Mouse (Mus musculus) adrenal gland, adult 18-20 months (tissue): Measurements from ENCODE around the gene Fam174a. TPM values are rescaled to one million over a fixed set of nuclear protein-coding genes. Genes with fewer than 3 reads are reported as not detected.

Experiments used
- DNase-seq, 2 experiments: peaks; one replicate each; pipeline ENCODE4 v3.0.0; 2021 to 2022; ENCODE audit warnings: low spot score in 2 of 2
- long read RNA-seq, 2 experiments: library from polyadenylated mRNA; stranded (forward); transcript quantifications; one replicate each; pipeline ENCODE4 v2.0.0; 2021
- total RNA-seq, 2 experiments: library from RNA; stranded (reverse); gene quantifications; 1 replicate in 1 of 2; 2 replicates in 1 of 2; pipeline ENCODE4 v1.2.3; 2021

The Fam174a gene
- 10 to 100 TPM; 19.0 to 28.0 TPM for total RNA-seq
- long read RNA-seq, experiment 1, transcript Fam174a-201 (3 exons, 2,112 nt), result major isoform, 26 of 26 reads
- long read RNA-seq, experiment 1, partial matches to known transcripts, result 0 of 26 reads
- long read RNA-seq, experiment 1, other reads (novel, unspliced or antisense), result 0 of 26 reads
- long read RNA-seq, experiment 2, transcript Fam174a-201 (3 exons, 2,112 nt), result major isoform, 135 of 136 reads
- long read RNA-seq, experiment 2, partial matches to known transcripts, result 1 of 136 reads
- long read RNA-seq, experiment 2, other reads (novel, unspliced or antisense), result 0 of 136 reads

GRCm38 (mm10) chr1:95313393-95314228, at the start of gene Fam174a:
Gene Fam174a (plus strand): TSS chr1:95313623.
- peak; percentile 91 to 92 for DNase-seq

DNA sequence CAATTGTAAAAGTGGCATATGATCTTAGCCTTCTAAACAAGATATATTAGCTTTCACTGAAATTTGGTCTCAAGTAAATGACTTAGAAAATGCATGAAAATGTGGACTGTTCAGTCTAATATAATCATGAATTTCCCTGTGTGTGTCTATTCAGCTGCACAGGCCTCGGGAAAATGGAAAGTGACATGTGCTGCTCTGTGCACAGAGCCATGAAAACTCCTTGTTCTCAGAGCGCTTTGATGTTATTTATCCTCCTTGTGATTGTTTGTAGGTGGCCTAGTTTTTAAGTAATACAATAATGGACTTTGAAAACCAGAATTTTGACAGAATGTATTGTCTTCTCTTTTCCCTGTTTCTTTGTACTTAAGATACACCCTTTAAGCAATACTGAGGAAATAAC, 49.6 kb upstream of the Fam174a start:
- DNase-seq, result no peak

- DNase-seq, result no peak
These were observed 45.3 kb upstream of the Fam174a start for GRCm38 (mm10) chr1:95267950-95268724.

DNA sequence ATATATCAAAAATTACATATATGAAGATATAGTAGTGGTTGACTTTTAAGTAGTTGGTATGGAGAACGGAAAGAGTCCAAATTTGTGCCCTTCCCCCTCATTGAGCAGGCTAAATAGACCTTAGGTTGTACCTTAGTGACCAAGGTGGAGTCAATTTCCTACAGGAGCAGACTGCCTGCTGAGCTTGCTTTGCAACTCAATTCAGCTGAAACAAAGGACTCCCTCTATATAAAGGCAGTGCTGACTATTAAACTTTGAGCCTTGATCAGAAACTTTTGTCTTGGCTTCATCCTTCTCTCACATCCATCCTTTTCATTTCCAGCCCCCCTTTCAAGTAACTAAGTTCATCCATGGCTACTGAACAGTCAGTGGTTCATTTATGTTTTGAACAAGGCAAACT, 40.1 kb upstream of the Fam174a start:
- no peak for DNase-seq

DNA sequence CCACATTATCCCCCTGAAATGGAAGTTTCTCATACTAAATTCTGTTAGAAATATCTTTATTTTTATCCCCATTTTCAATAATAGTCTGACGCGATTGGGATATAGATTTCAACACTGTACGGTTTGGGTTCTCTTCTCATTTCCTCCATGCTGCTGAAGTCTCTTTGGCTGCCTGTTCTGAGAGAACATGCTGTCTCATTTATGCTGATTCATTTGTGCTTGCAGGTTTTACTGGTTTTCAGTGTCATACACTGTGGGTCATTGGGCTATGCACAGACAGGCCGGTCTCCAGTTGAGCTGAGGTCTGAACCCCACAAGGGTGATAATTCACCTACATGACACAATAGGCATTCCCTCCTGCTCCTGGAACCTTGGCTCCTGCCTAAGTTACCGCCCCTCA, 5.1 kb upstream of the Fam174a start:
- DNase-seq, result no peak

DNA sequence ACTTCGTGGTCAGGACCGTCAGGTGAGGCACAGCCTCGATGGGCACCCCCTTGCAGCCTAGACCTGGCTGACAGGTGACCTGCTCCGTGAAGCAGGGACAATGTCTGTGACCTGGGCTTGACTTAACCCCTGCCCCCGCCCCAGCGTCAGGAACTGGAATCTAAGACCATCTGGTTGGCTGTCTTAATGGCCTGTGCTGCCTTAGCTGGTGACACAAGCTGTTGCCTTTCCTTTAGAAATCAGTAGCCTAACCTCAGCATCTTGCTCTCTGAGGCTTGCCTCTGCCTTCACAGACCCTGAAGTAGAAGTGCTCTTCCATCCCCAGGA, 769 bp downstream of the Fam174a start:
- DNase-seq, result no peak

DNA sequence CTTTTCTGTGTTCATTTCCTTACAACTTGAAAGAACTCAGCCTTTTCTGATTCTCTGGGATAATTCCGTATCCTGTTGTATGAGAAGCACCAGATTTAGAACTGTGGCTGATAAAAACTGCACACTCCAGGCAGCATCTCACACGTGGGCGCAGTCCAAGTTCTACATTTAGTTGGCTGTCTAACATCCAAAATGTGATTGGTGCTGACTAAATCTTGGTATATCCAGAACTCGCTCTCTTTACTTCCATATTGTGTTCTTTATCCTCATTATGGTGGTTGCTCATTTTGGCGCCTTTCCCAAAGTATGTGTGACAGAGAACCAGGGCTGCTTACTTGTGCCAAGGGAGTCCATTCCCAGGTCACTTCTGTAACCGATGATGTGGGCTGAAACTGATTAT, 2.6 kb downstream of the Fam174a start:
- no peak for DNase-seq

DNA sequence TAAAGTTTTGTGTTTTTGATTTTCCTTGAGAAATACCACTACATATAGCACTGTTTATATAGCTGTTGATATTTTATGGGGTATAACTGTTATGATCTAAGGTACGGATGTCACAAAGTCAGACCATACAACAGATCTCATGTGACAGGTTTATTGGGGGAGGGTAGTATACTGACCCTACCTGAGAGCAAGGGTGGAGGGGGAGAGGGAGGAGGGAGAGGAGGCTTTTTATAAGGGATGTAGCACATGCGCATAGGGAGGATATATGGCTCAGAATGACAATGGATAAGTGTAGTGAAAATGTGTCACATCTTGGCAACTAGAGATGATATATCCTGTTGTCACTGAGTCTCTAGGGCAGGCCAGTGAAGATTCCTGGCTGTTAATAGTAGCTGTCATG, 8.8 kb downstream of the Fam174a start:
- no peak for DNase-seq

DNA sequence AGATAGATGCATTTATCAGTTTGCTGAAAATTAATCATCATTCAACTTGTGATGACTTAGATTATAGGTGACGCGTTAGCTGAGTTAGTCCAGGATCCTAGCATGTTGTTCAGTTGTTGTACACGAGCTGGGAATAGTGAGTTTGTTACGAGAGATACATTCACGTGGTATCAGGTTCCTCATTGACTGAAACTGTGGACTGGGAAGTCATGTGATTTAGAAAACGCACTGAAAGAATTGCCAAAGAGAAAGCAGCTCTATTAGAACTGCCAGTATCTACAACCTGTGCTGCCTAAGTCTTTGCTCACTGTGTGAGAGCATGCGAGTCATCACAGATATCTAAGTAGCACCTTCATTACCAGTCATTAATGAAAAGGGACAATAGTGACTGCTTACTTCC, 9.6 kb downstream of the Fam174a start:
- no peak for DNase-seq

- DNase-seq, result no peak
These were observed 13.4 kb downstream of the Fam174a start for GRCm38 (mm10) chr1:95326856-95327255.

GRCm38 (mm10) chr1:95339618-95340017, 26.2 kb downstream of the Fam174a start:
- no peak for DNase-seq

- DNase-seq, result no peak
These were observed 28.8 kb downstream of the Fam174a start for GRCm38 (mm10) chr1:95342242-95342641.

GRCm38 (mm10) chr1:95343585-95344485, 30.4 kb downstream of the Fam174a start:
- DNase-seq, result no peak

- no peak for DNase-seq
These were observed 40.7 kb downstream of the Fam174a start for GRCm38 (mm10) chr1:95354146-95354545.

DNA sequence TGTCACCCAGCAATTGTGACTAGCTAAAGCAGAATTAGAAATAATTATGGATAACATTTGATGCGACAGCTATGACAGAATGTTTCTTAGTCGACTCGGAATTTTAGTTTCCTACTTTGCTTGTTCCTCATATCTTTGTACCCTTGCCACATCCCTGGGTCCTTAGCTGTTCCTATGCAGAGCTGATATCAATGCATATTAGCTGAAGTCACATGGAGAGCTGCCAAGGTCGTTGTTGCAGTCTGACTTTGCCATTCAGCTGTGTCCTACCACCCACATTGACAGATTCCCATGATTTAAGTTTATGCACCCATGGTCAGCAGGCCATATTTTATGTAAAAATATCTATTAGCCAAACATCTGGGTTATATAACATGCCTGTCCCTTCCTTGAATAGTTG, 43.5 kb downstream of the Fam174a start:
- DNase-seq, result peak in 1 of 2 experiments; percentile 51

GRCm38 (mm10) chr1:95363692-95364091, 50.3 kb downstream of the Fam174a start:
- no peak for DNase-seq

DNA sequence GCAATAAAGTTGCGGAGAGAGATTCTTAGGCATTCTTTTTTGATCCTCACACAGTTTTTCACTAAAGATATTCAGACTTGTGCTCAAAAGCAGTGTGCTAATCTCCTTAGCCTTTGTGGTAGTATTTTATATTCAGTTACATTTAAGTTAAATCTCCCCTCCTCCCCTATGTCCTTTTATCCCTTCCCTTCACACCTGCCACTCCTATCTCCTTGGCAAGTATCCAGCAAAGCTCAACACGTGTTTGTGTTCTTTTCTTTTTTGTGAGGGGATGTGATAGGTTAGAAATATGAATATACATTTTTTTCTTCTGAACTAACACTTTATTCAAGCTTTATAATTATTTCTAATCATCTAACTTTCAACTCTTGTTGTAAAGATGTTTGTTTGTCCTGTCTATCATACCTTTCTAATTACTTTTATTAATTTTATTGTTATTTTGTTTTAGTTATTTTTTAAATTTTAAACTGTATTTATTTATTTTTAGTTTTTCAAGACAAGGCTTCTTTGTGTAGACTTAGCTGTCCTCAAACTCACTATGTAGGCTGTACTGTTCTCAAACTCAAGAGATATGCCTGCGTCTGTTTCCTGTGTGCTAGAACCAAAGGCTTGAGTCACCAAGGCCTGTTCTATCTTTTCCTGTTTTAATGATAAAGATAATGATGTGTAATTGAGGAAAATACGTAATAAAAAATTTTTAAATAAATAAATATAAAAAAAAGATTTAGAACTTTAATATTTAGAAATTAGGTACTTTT, 53.4 kb downstream of the Fam174a start:
- no peak for DNase-seq

DNA sequence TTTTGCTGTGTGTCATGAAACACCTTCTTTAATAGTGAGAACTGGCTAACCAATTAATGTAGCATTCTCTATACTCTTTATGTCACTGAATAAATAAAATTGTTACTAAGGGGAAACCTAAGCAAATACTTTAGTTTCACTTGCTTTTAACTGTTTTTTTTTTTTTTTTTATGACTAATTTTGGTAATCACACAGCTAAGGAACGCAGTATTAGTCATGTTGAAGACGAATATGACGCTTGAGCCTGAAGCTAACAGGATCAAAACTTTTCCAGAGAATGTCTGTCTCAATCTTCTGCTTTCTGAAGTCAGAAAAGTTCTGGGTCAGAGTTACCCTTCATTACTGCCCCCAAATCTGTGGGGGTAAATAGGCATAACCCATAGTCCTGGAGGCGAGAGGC, 54.3 kb downstream of the Fam174a start:
- no peak for DNase-seq

- no peak for DNase-seq
These were observed 62.0 kb downstream of the Fam174a start for GRCm38 (mm10) chr1:95375443-95375842.

DNA sequence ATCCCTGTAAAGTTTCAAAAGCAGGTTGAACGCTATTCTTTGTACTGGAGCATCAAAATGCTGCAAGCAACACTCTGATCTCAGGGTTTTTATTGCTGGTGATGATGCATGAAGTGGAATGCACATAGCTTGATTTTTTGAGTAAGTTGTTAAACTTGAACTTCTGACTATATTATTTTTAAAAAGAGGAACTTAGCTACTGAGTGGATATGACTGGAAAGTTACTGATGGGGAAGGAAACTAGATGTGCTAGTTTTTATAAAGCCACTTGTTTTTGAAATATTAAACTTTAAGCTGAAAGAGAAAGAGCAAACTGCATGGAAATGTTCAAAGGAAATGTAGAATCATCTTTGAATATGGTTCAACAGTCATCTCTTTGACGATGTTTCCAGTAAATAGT, 67.6 kb downstream of the Fam174a start:
- no peak for DNase-seq
